Mouse (Mus musculus): ENCODE measurements around the gene Gm8126.
"Not testable (repeated sequence)": the region's sequence is repeated elsewhere in the genome, so short reads cannot be mapped to it uniquely, and the experiment has no call there.

Gene Gm8126

GRCm38 (mm10) chr14:43258349-43258748 lies at the start of gene Gm8126:
Gm8126 (plus strand) TSS chr14:43258649.
- not testable (repeated sequence) for DNase-seq (ENCODE audit: low spot score in 2 of 2)

GRCm38 (mm10) chr14:43235204-43235603 lies 23.2 kb upstream of the Gm8126 start, which contains the start of gene Gm8122:
Gm8122 (minus strand) TSS chr14:43235304.
- not testable (repeated sequence) for DNase-seq (ENCODE audit: low spot score in 2 of 2)

GRCm38 (mm10) chr14:43237769-43238168 lies 20.7 kb upstream of the Gm8126 start:
- DNase-seq (ENCODE audit: low spot score in 2 of 2): not testable (repeated sequence)

- DNase-seq (ENCODE audit: low spot score in 2 of 2): not testable (repeated sequence)
Measured at GRCm38 (mm10) chr14:43249611-43250170, 8.8 kb upstream of the Gm8126 start.

GRCm38 (mm10) chr14:43250549-43251253 lies 7.7 kb upstream of the Gm8126 start:
- DNase-seq (ENCODE audit: low spot score in 2 of 2): not testable (repeated sequence)

GRCm38 (mm10) chr14:43256511-43256910 lies 1.9 kb upstream of the Gm8126 start:
- DNase-seq (ENCODE audit: low spot score in 2 of 2): not testable (repeated sequence)

GRCm38 (mm10) chr14:43263421-43263820 lies 5.0 kb downstream of the Gm8126 start:
- not testable (repeated sequence) for DNase-seq (ENCODE audit: low spot score in 2 of 2)

- DNase-seq (ENCODE audit: low spot score in 2 of 2): not testable (repeated sequence)
Measured at GRCm38 (mm10) chr14:43268521-43269084, 10.2 kb downstream of the Gm8126 start.

GRCm38 (mm10) chr14:43269211-43269610 lies 10.8 kb downstream of the Gm8126 start:
- DNase-seq (ENCODE audit: low spot score in 2 of 2): not testable (repeated sequence)

- DNase-seq (ENCODE audit: low spot score in 2 of 2): not testable (repeated sequence)
Measured at GRCm38 (mm10) chr14:43273161-43273560, 14.7 kb downstream of the Gm8126 start.

- DNase-seq (ENCODE audit: low spot score in 2 of 2): peak; percentile 33 to 37
Measured at GRCm38 (mm10) chr14:43274986-43275511, 16.6 kb downstream of the Gm8126 start, which contains the start of gene Gm9732. Gm9732 (plus strand) TSS chr14:43275036.

GRCm38 (mm10) chr14:43275752-43276151 lies 17.3 kb downstream of the Gm8126 start:
- DNase-seq (ENCODE audit: low spot score in 2 of 2): not testable (repeated sequence)

GRCm38 (mm10) chr14:43277468-43277867 lies 19.0 kb downstream of the Gm8126 start:
- DNase-seq (ENCODE audit: low spot score in 2 of 2): not testable (repeated sequence)

- not testable (repeated sequence) for DNase-seq (ENCODE audit: low spot score in 2 of 2)
Measured at GRCm38 (mm10) chr14:43278146-43278545, 19.7 kb downstream of the Gm8126 start.

- DNase-seq (ENCODE audit: low spot score in 2 of 2): not testable (repeated sequence)
Measured at GRCm38 (mm10) chr14:43278681-43279080, 20.2 kb downstream of the Gm8126 start.

- not testable (repeated sequence) for DNase-seq (ENCODE audit: low spot score in 2 of 2)
Measured at GRCm38 (mm10) chr14:43293503-43293902, 35.1 kb downstream of the Gm8126 start, which contains the start of gene Gm8127. Gm8127 (minus strand) TSS chr14:43293832.
